Mouse (Mus musculus) erythroid progenitor cell, adult 5-6 weeks (primary cell): ENCODE measurements around the gene Ankrd33b. TPM values are rescaled to one million over a fixed set of nuclear protein-coding genes. Genes with fewer than 3 reads are reported as not detected.

Experiments
- ATAC-seq: replicated peaks from 2 replicates; pipeline ENCODE4 v1.8.0; 2016; ENCODE audit warnings: moderate number of reproducible peaks, mild to moderate bottlenecking, moderate TSS enrichment, inconsistent platforms; ENCODE audit not compliant: poor library complexity, low FRiP score, severe bottlenecking
- total RNA-seq, 2 experiments: library from RNA; stranded (forward) in 1 of 2; stranded (reverse) in 1 of 2; fragments of 150-400 nt in 1 of 2; fragments of 186-747, 209-891 nt in 1 of 2; gene quantifications; 2 replicates each; pipeline versions ENCODE4 v1.2.3 to v1.2.4; 2015 to 2017; ENCODE audit warnings: low replicate concordance in 2 of 2

Ankrd33b gene
- total RNA-seq (2015; ENCODE audit: low replicate concordance) (0.84 and 1.8 TPM in 2 replicates), total RNA-seq (2017; ENCODE audit: low replicate concordance) (under 0.01 and 3.9 TPM in 2 replicates)

- no peak for ATAC-seq
These were observed at the start of gene Ankrd33b for GRCm38 (mm10) chr15:31367481-31368200. Ankrd33b (minus strand) TSS chr15:31367726.

DNA sequence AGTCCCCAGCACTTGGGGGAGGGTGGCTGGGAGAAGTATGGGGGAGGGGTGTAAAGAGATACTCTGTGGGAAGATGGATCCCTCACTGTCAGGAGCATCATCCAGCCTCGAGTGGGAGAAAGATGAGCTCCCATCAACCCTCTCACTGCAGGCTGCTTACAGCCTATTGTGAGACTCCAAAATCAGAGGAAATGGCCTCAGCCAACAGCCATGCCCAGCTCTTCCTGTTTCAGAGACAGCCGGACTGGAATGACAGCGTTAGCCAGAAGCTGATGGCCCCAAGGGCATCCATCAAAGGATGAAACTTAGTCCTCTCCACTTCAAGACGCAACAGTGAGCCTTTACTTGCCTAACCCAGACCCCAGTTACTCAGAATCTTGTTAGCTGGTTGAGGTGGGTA, 47.7 kb upstream of the Ankrd33b start:
- ATAC-seq: no peak

DNA sequence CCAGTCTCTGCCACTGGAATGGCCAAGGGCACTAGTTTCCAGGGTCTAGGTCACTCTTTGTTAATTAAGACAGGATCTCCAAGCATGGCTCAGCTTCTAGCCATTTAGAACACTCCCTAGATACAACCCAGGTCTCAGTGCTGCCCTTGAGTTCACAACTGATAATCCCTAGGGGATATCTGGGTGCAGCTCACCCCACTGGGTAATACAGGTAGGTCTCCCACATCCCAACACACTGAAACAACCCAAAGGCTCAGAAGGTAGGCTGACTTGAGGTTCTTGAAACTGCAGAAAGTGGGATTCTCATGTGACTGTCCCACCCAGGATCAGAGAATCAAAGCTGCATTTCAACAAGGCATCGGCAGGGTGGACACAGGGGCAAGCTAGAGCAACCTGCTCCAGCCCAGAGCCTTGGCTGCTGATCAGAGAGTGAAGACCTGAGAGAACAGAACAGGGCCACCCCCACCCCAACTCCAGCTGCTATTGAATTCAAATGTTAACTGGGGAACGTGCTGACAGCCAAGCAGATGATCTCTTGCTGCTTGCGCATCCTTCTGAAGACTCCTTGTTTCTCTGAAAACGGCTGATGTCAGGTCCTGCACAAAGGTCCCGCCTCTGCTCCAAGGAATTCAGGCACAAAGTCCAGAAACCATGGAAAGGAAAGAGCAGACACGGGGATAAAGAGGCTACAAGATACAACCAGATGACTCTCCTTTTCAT, 46.8 kb upstream of the Ankrd33b start:
- no peak for ATAC-seq

GRCm38 (mm10) chr15:31413662-31414061, 46.1 kb upstream of the Ankrd33b start:
- no peak for ATAC-seq

GRCm38 (mm10) chr15:31412933-31413332, 45.4 kb upstream of the Ankrd33b start:
- ATAC-seq: no peak

GRCm38 (mm10) chr15:31412436-31412835, 44.9 kb upstream of the Ankrd33b start:
- ATAC-seq: no peak

DNA sequence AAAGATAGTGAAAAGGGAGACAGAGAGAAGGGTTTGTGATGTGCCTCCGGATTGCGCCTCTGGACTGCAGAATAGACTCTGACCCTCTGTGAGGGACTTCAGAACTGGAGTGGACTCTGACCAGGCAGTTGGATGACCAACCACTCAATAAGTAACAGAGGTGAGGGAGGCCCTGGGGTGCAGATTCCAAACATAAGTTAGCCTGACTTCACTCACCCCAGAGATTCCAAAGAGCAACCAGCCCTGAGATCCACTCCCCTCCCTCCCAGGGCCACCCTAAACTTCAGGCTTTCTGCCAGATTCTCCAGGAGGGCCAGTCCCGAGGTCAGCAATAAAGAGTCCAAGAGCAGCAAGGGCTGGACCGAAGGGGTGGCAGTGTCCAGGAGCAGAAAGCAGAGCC, 40.0 kb upstream of the Ankrd33b start:
- ATAC-seq: no peak

DNA sequence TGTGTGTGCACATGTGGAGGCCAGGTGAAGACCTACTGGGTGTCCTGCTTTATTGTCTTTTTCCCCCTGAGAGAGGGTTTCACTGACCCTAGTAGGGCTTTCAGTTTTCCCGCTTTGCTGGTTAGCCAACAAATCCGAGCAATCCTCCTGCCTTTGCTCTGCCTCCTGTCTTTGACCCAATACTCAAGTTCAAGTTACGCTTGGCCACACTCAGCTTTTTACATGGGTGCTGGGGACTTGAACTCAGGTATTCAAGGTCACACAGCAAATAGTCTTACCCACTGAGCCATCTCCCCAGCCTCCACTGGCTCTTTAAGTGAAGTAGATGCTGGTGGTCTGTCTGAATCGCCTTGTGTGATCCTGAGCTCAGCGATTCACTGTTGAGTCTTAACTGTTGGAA, 39.4 kb upstream of the Ankrd33b start:
- ATAC-seq: no peak

- ATAC-seq: no peak
These were observed 36.8 kb upstream of the Ankrd33b start for GRCm38 (mm10) chr15:31404346-31404745.

DNA sequence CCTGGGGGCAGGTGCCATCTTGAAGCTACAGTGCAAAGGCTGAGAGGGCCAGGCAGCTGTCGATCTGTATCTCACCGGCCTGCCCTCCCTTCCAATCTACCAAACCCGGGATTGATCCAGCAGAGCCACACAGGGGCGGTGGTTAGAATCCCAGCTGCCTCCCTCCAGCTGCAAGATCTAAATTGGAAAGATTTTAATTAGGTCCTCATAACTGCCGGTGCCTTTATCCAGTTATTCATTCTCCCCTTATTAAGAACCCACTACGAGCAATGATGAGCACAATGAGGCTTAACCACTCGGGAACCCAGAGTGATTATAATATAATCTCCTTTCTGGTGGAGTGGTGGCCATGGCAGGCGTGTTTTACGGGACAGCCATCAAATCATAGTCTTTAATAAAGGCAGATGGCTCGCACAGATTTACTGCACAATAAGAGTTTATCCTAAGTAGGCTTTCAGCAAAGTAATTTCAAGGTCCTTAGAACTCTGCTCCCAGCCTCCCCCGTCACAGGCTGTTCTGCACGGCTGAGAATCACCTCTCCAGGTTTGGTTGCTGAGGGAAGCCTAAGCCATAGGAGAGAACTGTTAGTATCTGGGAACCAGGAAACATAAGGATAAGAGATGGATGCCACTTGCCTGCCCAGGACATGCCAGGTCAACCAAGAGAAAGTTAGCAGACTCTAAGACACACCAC, 34.8 kb upstream of the Ankrd33b start:
- ATAC-seq: no peak

DNA sequence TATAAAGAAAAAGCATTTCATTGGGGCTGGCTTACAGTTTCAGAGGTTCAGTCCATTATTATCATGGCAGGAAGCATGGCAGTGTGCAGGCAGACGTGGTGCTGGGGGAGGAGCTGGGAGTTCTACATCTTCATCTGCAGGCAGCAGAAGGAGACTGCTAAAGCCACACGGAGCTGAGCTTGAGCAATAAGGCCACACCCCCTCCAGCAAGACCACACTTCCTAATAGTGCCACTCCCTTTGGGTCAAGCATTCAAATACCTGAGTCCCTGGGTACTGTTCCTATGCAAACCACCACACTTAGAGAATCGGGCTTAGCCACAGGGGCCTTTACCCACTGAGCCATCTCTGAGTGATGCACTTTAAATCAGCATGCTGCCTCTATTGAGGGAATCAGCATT, 33.4 kb upstream of the Ankrd33b start:
- ATAC-seq: no peak

- no peak for ATAC-seq
These were observed 31.2 kb upstream of the Ankrd33b start for GRCm38 (mm10) chr15:31398769-31399168.

DNA sequence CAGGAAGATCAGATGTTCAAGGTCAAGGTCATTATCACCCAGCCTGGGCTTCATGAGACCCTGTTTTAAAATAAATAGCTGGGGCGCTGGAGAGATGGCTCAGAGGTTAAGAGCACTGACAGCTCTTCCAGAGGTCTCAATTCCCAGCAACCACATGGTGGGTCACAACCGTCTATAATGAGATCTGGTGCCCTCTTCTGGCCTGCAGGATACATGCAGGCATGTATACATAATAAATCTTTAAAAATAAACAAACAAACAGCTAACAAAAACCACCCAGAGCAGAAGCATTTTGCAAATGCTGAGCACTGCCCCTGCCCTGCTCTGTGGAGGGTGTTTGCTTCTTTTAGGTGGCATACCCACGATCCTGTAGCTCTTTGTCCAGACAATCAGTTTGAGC, 29.9 kb upstream of the Ankrd33b start:
- ATAC-seq: no peak

- no peak for ATAC-seq
These were observed 29.2 kb upstream of the Ankrd33b start for GRCm38 (mm10) chr15:31396755-31397154.

- no peak for ATAC-seq
These were observed 28.5 kb upstream of the Ankrd33b start for GRCm38 (mm10) chr15:31395986-31396385.

GRCm38 (mm10) chr15:31393402-31393801, 25.9 kb upstream of the Ankrd33b start:
- no peak for ATAC-seq

DNA sequence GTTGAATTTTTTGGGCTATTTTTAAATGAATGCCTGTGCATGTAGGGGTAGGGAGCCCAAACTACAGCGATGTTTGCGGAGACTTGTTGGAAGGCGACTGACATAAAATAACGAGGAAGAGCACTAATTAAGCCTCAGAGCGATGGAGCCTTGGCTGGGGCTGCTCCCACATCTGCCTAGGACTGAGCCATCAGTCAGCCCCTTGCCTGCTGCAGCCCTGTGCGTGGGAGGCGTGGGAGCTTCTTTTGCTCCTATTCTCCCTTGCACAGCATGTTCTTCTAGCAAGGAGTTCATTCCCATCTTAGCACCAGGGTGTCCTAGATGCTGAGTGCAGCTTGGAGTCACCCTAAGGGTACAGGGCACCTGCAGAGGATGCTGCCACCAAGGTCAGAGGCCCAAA, 25.2 kb upstream of the Ankrd33b start:
- no peak for ATAC-seq

- ATAC-seq: no peak
These were observed 24.6 kb upstream of the Ankrd33b start for GRCm38 (mm10) chr15:31392135-31392534.

- 0 out of 2 replicates have a peak, but pooled peaks have one; percentile 14 for ATAC-seq
These were observed 14.5 kb upstream of the Ankrd33b start for GRCm38 (mm10) chr15:31381936-31382468.

DNA sequence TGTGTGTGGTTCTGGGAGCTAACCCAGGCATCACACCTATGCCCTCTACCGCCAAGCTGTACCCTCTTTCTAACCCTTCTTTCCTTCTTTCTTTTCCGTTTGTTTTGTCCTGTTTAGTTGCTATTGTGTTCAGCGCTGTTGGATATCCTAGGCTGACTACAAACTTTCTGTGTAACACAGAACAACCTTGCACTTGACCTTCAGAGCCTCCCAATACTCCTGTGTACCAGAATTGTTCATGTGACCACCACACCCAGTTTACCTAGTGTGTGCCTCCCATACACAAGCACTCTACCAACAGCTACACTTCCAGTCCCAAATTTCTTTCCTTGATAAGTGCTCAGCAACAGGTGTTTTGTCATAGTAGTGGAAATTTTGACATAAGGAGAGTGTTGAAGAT, 11.9 kb upstream of the Ankrd33b start:
- no peak for ATAC-seq
